Mouse (Mus musculus) olfactory bulb, adult 2 months (tissue): ENCODE results near the gene Hexa.

Source experiments
- CTCF ChIP-seq: fragments of 200-500 bp; IDR thresholded peaks from 2 replicates; pipeline ENCODE4 v1.5.1; 2012; ENCODE audit warnings: low read depth, mild to moderate bottlenecking, low read length, moderate library complexity; ENCODE audit not compliant: insufficient read depth
- POLR2A ChIP-seq: fragments of 200-500 bp; IDR thresholded peaks from 2 replicates; pipeline ENCODE4 v1.6.1; 2012; ENCODE audit warnings: mild to moderate bottlenecking, low read depth, low read length, moderate library complexity; ENCODE audit not compliant: insufficient read depth

- TF ChIP-seq POLR2A (no peak), CTCF (no peak)
Measured at GRCm38 (mm10) chr9:59589703-59590439, 50.5 kb downstream of the Hexa start.
